Mouse (Mus musculus) bone marrow, adult 2 months (tissue): Measurements from ENCODE around the gene Angpt4. TPM values are rescaled to one million over a fixed set of nuclear protein-coding genes. Genes with fewer than 3 reads are reported as not detected.
A peak's percentile ranks its signal among the peaks of the same experiment; 100 is the strongest.

Experiments
- H3K27ac ChIP-seq: fragments of 200-500 bp; 2 replicates; pipeline ENCODE4 v1.5.1; 2012; ENCODE audit warnings: low read depth, mild to moderate bottlenecking, control low read depth, inconsistent platforms, low read length; ENCODE audit not compliant: control insufficient read depth, poor library complexity, insufficient read depth
- H3K4me1 ChIP-seq: fragments of 200-500 bp; 2 replicates; pipeline ENCODE4 v1.6.1; 2011; ENCODE audit warnings: low read length; ENCODE audit not compliant: control insufficient read depth, insufficient read depth
- H3K4me3 ChIP-seq: fragments of 200-500 bp; replicated peaks from 2 replicates; pipeline ENCODE3; 2011; ENCODE audit warnings: mild to moderate bottlenecking, low read depth, low read length, control low read depth; ENCODE audit not compliant: control insufficient read depth
- CTCF ChIP-seq: fragments of 200-500 bp; IDR thresholded peaks from 2 replicates; pipeline ENCODE4 v1.5.1; 2011; ENCODE audit warnings: low read length, control low read depth; ENCODE audit not compliant: control insufficient read depth, insufficient read depth
- POLR2A ChIP-seq: fragments of 200-500 bp; IDR thresholded peaks from 2 replicates; pipeline ENCODE4 v1.6.1; 2011; ENCODE audit warnings: low read depth, mild to moderate bottlenecking, control low read depth, low read length, borderline replicate concordance; ENCODE audit not compliant: control insufficient read depth
- WGBS: fragments of 180-500 bp; shearing (Covaris S2); methylation state at CpG from one replicate; pipeline ENCODE4 v1.1.7; 2018; 5-methylcytosine and 5-hydroxymethylcytosine counted together
- polyA plus RNA-seq: library from polyadenylated mRNA; stranded (reverse); fragments of >200 nt; gene quantifications from 2 replicates; pipeline ENCODE4 v1.2.4, GENCODE M21; 2011; ENCODE audit warnings: low replicate concordance; ENCODE audit not compliant: missing spikeins, insufficient read depth, insufficient read length

The Angpt4 gene
- polyA plus RNA-seq, 1 experiment = 2.1 TPM

DNA sequence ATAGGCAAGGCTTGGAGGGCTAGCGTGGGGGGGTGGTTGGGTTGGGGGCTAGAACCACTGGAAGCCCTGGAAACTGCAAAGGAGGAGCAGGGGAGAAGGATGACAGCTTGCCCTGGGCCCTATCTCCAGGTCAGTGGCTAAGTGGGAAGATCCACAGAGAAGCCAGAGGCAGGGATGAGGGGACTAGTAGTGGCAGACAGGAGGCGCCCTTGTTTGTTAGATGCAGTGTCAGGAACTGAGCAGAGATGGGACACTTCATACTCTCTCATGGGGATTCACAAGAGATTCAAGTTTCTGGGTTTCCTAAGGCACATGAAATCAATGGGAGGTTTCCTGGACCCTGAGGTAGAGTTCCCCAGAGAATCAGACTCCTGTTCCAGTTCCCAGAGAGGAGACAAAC is 30.3 kb downstream of the Angpt4 start:
- Histone ChIP-seq H3K4me3 (no peak overlapping the region), H3K4me1 (no peaks in the 10 kb centered on the region)
- WGBS = 70% methylated on average over 2 of the region's 2 CpGs

DNA sequence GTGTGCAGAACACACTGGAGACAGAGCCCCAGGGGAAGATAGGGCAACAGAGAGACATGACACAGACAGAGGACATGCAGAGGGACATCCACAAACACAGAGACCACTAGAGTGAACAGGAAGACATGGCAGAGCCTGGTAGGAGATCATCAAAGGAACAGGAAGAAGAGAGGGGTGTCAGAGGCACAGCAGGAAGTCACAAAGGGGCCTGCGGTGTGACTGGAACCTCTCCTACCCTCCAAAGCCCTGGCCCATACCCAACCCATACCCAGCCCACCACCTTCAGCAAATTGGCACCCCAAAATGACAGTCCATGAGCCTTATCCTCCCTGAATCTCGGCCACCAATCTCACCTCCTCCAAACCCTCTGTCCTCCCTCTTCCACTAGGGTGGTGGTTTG is 33.1 kb downstream of the Angpt4 start:
- no peak for TF ChIP-seq CTCF
- no peak for TF ChIP-seq POLR2A
- WGBS = 5% methylated on average over 2 of the region's 2 CpGs
- Histone ChIP-seq H3K4me3 (no peak overlapping the region), H3K4me1 (no peaks in the 10 kb centered on the region; the same call in 1 of the 2 replicates), H3K27ac (no peak overlapping the region)

More for the DNA sequence above, 30.3 kb downstream of the Angpt4 start:
- TF ChIP-seq POLR2A (no peak), CTCF (peak; percentile 47; the same call in 1 of the 2 replicates)
- H3K27ac ChIP-seq = no peak overlapping the region

DNA sequence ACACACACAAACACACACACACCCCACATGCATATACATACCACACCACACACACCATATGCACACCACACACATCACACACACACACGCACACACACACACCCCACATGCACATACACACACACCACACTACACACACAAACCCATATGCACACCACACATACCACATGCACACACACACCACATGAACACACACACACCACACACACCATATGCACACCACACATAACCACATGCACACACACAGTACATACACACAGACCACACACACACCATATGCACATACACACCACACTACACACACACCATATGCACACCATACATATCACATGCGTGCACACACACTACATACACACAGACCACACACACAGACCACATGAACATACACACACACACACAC is 36.6 kb downstream of the Angpt4 start:
- H3K4me3 ChIP-seq = no peak overlapping the region
- no peaks in the 10 kb centered on the region; the same call in 1 of the 2 replicates for H3K4me1 ChIP-seq
- TF ChIP-seq CTCF (no peak), POLR2A (no peak)
- H3K27ac ChIP-seq = no peak overlapping the region
- WGBS = 90% methylated on average over 2 of the region's 2 CpGs

DNA sequence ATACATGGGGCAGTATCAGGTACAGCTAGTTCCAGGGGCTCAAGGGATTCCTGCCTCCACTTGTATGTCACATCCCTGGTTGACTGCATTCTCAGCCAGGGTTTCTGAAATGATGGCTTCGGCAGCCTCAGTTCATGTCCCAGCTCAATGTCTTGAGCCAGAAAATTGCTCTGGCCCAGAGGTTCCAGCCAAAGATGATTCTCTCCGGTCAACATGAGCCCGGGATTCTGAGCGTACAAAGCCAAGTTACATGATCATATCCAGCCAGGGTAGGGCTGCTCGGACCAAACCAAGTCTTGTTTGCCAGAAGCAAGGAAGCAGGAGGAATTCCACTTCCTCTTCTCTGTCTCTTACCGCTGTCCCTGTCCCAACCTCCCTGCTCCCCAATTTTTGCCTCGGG is 37.3 kb downstream of the Angpt4 start:
- 80% methylated on average over 7 of the region's 7 CpGs for WGBS
- no peak overlapping the region for H3K4me3 ChIP-seq

DNA sequence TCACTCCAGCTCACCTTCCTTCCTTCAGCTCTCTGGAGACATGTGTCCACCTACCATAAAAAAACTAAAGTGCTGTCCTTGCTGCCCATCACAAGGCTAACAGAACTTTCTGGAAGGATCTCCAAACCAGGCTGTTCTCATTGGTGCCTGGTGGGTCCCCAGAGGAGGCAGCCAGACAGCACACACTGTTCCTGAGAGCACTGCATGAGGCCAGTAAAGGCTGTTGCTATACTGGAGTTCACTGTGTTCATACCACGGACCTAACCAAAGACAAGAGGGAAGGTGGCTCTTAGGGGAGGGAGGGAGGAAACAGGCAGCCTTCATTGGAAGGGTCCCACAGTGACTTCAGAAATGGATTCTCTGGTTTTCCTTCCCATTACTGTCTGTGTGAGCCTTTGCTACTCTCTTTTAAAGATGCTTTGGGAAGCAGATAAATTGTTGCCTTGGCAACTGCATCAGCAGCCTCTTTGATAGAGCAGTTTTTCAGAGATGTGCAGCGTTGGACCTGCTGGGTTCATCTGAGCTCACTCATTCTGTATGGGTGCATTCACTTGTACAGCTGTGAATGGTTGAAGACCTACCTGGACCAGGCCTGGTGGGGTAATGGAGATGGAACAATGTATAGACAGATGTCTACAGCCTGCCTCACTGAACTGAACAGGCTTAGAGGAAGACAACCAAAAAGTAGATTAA is 38.2 kb downstream of the Angpt4 start:
- Histone ChIP-seq H3K4me1 (no peaks in the 10 kb centered on the region; the same call in 1 of the 2 replicates), H3K4me3 (no peak overlapping the region), H3K27ac (no peak overlapping the region)
- 61% methylated on average over 2 of the region's 2 CpGs for WGBS
- TF ChIP-seq POLR2A (no peak), CTCF (no peak)

More for the DNA sequence above, 37.3 kb downstream of the Angpt4 start:
- Histone ChIP-seq H3K4me1 (no peaks in the 10 kb centered on the region; the same call in 1 of the 2 replicates), H3K27ac (no peak overlapping the region)
- no peak for TF ChIP-seq CTCF
- TF ChIP-seq POLR2A = no peak

DNA sequence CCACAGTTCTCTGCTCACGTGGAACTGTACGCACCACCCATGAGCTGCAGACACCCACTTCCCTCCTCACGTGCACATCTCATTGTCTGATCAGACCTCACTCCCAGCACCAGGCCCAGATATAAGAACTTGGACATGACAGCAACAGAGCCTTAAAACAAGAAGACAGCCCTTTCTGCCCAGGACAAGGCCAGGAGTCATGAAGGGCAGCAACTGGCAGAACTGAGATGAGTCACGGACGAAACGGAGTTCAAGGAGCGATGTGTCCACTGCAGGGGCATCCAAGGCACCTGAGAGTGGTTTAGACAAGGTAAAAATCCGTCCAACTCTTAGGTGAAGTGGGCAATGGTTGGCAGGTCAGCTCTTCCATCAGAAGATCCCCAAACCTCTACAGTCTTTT is 42.7 kb downstream of the Angpt4 start:
- H3K4me1 ChIP-seq = no peaks in the 10 kb centered on the region
- WGBS = 79% methylated on average over 8 of the region's 8 CpGs
- H3K27ac ChIP-seq = no peak overlapping the region
- no peak overlapping the region for H3K4me3 ChIP-seq
- TF ChIP-seq CTCF (no peak), POLR2A (no peak)

DNA sequence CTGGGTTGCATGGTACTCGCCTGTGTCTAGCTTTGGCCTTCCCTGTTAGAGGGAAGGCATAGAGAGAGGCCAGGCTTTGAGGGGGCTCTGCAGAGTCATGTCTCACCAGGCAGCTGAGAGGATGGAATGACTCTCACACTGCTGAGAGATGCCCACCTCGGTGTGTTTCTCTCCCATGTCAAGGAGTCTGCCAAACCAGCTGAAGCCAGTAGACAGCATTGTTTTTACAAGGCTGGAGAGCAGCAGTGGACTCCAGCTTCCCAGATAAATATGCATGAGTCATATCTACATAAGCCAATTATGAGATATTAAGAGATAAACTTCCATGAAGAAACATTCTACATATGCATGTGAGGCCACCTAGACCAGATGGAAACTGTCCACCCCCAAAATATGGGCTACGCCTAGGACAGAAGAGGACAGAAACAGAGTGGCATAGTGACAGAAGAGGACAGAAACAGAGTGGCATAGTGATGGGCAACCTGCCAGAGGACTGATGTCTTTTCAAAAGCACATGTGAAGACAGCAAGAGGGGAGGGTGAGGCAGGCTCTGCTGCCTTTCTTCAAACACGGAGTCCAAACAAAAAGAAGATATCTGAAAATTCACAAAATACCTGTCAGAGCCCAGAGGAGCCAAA is 45.6 kb downstream of the Angpt4 start:
- Histone ChIP-seq H3K4me3 (no peak overlapping the region), H3K4me1 (no peaks in the 10 kb centered on the region), H3K27ac (no peak overlapping the region)
- WGBS = 78% methylated on average over 4 of the region's 4 CpGs
- TF ChIP-seq POLR2A (no peak), CTCF (no peak)

DNA sequence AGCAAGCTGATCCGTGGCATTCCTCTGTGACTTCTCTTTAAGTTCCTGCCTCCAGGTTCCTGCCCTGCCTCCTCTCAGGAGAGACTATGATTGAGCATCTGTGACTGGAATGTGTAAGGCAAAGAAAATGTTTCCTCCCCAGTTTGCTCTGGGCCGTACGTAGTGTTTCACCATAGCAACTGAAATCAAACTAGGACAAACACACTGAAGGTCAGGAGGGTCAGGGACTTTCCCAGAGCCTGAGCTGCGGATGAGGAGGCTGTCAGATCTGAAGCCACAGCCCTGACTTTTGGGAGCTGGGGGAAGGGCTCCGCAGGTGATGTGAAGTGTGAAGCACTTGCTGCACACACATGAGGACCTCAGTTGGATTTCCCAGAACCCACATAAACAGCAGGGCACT is 48.3 kb downstream of the Angpt4 start:
- no peak overlapping the region for H3K4me3 ChIP-seq
- TF ChIP-seq CTCF (no peak), POLR2A (no peak)
- 78% methylated on average over 5 of the region's 5 CpGs for WGBS
- no peak overlapping the region for H3K27ac ChIP-seq
- peaks cover 2% of the 10 kb centered on the region; the same call in 1 of the 2 replicates for H3K4me1 ChIP-seq
